Mouse (Mus musculus): ENCODE results near the gene Atcay. TPM values are rescaled to one million over a fixed set of nuclear protein-coding genes. Genes with fewer than 3 reads are reported as not detected.

Atcay gene
- polyA plus RNA-seq, 1 experiment, result not detected

DNA sequence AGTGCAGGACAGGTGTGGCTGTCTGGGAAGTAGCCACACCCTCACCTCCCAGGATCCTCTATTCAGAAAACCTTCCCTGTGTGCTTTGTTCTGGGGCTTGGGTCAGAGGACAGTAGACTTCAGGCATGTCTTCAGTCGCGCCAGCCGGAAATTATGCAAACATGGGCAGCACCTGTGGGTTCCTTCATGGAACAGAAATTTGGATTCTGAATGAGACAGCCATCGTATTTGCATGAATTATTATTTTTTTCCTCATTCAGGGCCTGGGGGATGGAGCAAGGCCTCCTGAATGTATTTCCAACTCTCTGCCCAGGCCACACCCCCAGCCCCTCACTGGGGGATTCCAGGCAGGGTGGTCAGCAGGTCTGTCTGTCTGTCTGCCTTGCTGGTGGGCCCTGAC is 30.4 kb upstream of the Atcay start:
- peaks cover 80% of the 10 kb centered on the region for H3K4me1 ChIP-seq
- H3K9me3 ChIP-seq, result peaks cover 21% of the 10 kb centered on the region
- peaks cover 34% of the 10 kb centered on the region for H3K27me3 ChIP-seq (replicated peaks)
- no peak overlapping the region for H3K4me3 ChIP-seq (replicated peaks)
- H3K36me3 ChIP-seq (replicated peaks; ENCODE audit: low read length), result peaks cover 69% of the 10 kb centered on the region
- no peak for TF ChIP-seq GATA1 (IDR thresholded peaks at IDR 0.05; ENCODE audit: borderline replicate concordance, low read length)
- TF ChIP-seq FLI1 (IDR thresholded peaks at IDR 0.05; ENCODE audit: low read length), result no peak

DNA sequence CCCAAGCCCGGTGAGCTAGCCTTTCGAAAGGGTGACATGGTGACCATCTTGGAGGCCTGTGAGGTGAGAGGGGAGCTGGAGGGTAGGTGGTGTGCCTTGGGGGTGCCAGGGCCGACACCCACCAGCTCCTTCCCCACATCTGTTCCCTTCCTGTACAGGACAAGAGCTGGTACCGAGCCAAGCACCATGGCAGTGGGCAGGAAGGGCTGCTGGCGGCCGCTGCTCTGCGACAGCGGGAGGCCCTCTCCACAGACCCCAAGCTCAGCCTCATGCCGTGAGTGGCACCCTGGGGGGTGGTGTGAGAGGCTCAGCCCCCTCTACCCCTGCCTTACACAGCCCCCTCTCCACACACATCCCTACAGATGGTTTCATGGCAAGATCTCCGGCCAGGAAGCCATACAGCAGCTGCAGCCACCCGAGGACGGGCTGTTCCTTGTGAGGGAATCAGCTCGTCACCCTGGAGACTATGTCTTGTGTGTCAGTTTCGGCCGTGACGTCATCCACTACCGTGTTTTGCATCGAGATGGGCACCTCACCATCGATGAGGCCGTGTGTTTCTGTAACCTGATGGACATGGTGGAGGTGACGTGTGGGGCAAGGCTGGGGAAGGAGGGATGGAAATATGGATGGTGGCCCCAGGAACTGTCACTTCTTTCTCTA is 28.7 kb upstream of the Atcay start:
- H3K27me3 ChIP-seq (replicated peaks), result peaks cover 34% of the 10 kb centered on the region
- H3K36me3 ChIP-seq (replicated peaks; ENCODE audit: low read length), result peaks cover 54% of the 10 kb centered on the region
- peaks cover 78% of the 10 kb centered on the region for H3K4me1 ChIP-seq
- H3K4me3 ChIP-seq (replicated peaks), result peak overlapping the region; percentile 12
- H3K9me3 ChIP-seq, result peaks cover 21% of the 10 kb centered on the region
- TF ChIP-seq FLI1 (IDR thresholded peaks at IDR 0.05; ENCODE audit: low read length) (no peak), GATA1 (IDR thresholded peaks at IDR 0.05; ENCODE audit: borderline replicate concordance, low read length) (no peak)

DNA sequence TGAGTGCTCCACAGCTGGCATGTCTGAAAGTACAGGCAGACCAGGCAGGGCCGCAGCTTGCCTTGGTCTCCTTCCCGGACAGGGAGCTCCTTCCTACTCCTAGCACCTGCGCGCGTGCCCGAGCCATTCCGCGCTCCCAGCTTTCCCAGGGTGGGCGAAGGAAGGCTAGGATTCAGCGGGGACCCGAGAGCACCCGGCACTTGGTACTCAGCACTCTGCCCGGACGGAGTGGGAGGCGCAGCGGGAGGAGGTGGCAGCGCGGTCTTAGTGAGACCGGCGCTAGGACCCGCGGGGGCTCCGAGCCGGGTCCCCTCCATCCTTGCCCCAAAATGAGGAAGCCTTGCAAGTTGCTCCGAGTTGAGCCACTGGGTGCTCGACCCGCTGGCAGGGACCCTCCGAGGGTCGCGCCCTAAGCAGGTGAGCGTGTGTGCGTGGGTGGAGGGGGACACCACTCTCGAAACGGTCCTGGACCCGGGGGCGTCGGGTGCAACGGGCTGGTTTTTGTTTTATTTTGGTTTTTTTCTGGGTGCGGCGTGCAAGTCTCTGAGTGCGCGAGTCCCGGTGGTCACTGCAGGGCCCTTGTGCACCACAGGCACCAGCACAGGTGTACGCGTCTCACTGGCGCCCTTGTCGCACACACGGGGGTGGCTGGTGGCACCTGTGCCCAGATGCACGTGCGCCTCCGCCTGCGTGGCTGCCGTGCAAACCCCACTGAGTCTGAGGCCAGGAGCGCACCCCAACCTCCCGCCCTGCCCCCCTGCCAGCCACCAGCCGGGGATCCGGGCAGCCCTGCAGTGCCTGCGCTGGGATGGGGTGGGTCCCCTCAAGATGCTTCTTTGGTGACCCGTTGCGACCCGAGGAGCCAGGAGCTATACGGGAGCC is 26.8 kb upstream of the Atcay start:
- H3K4me1 ChIP-seq, result peaks cover 78% of the 10 kb centered on the region
- H3K9me3 ChIP-seq, result peaks cover 21% of the 10 kb centered on the region
- TF ChIP-seq GATA1 (IDR thresholded peaks at IDR 0.05; ENCODE audit: borderline replicate concordance, low read length), result no peak
- TF ChIP-seq FLI1 (IDR thresholded peaks at IDR 0.05; ENCODE audit: low read length), result no peak
- H3K36me3 ChIP-seq (replicated peaks; ENCODE audit: low read length), result peaks cover 34% of the 10 kb centered on the region
- H3K27me3 ChIP-seq (replicated peaks), result peaks cover 49% of the 10 kb centered on the region
- H3K4me3 ChIP-seq (replicated peaks), result peak overlapping the region; percentile 95

DNA sequence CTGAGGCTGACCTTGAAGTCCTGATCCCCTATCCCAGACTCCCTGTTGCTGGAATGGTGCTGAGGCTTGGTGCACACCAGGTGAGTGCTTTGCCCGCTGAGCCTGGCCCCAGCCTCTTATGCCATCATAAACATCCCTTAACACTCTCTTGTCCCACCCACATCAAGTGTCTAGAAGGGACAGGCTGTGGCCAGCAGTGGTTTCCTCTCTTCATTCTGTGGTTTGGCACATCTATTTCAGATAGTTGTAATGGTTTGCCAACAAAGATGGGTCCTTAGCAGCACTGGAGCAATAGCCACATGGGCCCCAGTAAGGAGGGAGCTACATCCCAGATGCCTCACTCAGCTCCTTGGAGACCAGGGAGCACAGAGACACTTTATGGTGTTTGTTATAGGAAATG is 24.3 kb upstream of the Atcay start:
- H3K27me3 ChIP-seq (replicated peaks), result peaks cover 71% of the 10 kb centered on the region

DNA sequence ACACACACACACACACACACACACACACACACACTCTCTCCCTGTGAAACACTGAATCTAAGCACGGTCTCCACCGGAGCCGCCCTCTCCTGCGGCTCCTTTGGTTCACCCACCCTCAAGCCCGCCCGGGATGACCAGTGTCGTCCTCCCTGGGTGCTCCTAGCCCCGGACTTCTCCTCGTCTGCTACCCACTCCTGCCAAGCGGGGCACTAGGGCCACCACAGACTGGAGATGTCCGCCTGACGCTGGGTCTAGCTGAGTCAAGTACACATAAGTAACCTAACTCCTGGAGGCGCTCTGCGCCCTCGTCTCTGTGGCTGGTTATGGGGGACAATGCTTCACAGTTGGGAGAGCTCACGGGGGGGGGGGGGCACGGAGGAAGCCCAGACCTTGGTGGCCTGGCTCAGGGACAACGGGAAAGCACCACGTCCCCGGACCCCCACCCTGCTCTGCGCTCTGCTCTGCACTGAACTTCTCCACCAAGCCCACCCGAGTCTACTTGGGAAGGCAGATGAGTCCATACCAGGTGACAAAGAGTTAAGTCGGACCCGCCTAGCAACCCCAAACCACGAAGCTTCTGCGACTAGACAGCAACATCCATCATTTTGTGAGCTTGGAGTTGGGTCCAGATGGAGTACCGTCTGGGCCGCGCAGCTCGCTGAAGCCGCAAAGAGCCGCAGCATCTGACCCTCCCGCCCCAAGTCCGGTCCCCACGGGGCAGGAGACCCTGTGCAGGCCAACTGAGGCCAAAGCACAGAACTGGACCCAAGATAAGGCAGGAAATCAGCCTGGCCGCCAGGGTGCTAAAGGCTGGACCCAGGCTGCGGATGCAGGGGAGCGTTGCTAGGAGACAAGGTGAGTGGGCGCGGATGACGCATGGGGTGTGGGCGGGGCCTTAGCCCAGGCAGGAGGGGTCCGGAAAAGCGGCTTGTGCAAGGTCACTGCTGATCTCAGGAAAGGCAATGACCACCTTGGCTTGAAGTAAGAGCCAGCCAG is 22.1 kb upstream of the Atcay start, which contains the start of gene Matk:
Gene Matk (plus strand): TSS at position 512 of the 996 bp plus-strand sequence.
- H3K36me3 ChIP-seq (replicated peaks; ENCODE audit: low read length), result peaks cover 13% of the 10 kb centered on the region
- peak within 1 kb of the TSS; percentile 50 for H3K4me3 ChIP-seq (replicated peaks)
- peaks cover 73% of the 10 kb centered on the region for H3K27me3 ChIP-seq (replicated peaks)
- H3K9me3 ChIP-seq, result no peaks in the 10 kb centered on the region
- H3K4me1 ChIP-seq, result peaks cover 88% of the 10 kb centered on the region
- TF ChIP-seq GATA1 (IDR thresholded peaks at IDR 0.05; ENCODE audit: borderline replicate concordance, low read length), result no peak
- no peak for TF ChIP-seq FLI1 (IDR thresholded peaks at IDR 0.05; ENCODE audit: low read length)

More for the DNA sequence above, 24.3 kb upstream of the Atcay start:
- H3K9me3 ChIP-seq, result peaks cover 6% of the 10 kb centered on the region
- H3K4me1 ChIP-seq, result peaks cover 88% of the 10 kb centered on the region
- H3K36me3 ChIP-seq (replicated peaks; ENCODE audit: low read length), result peaks cover 18% of the 10 kb centered on the region
- peak overlapping the region; percentile 19 for H3K4me3 ChIP-seq (replicated peaks)
- no peak for TF ChIP-seq FLI1 (IDR thresholded peaks at IDR 0.05; ENCODE audit: low read length)
- no peak for TF ChIP-seq GATA1 (IDR thresholded peaks at IDR 0.05; ENCODE audit: borderline replicate concordance, low read length)

DNA sequence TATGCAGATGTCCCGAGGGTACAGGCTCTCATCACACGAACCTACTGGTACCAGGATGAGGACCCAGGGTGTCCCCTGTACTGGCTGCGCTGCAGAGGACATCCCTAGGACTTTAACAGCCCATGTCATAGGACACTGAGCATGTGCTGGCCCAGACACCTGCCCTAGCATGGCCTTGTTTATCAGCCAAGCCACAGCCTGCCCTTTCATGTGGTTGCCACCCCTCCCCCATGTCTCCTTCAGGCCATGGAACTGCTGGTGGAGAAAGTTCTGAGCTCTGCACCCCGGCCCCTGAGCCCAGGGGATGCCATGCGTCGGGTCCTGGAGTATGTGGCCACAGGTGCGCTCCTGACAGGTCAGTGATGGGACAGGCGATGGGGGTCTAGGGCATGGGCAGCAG is 18.8 kb upstream of the Atcay start:
- Histone ChIP-seq H3K4me1 (peaks cover 83% of the 10 kb centered on the region), H3K9me3 (no peaks in the 10 kb centered on the region), H3K27me3 (replicated peaks) (peaks cover 84% of the 10 kb centered on the region), H3K4me3 (replicated peaks) (no peak overlapping the region), H3K36me3 (replicated peaks; ENCODE audit: low read length) (peaks cover 16% of the 10 kb centered on the region)
- TF ChIP-seq FLI1 (IDR thresholded peaks at IDR 0.05; ENCODE audit: low read length), result no peak
- TF ChIP-seq GATA1 (IDR thresholded peaks at IDR 0.05; ENCODE audit: borderline replicate concordance, low read length), result no peak

DNA sequence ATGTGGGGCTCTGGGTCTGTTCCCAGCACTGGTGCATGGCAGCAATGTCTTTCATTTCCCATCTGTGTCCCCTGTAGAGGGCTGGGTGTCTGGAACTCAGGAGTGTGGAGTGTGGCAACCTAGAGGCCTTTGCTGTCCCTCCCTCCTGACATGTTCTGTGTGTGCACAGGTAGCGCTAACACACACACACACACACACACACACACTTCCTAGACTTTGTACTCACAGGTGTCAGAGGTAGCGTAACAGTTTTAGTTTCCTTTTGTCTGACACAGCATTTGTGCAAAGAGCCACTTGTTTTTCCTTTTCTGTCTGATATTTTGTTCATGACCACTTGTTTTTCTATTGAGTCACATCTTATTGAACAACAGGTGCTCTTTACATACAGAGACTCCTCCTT is 17.2 kb upstream of the Atcay start:
- TF ChIP-seq FLI1 (IDR thresholded peaks at IDR 0.05; ENCODE audit: low read length) (no peak), GATA1 (IDR thresholded peaks at IDR 0.05; ENCODE audit: borderline replicate concordance, low read length) (no peak)
- H3K27me3 ChIP-seq (replicated peaks), result peaks cover 89% of the 10 kb centered on the region
- peaks cover 16% of the 10 kb centered on the region for H3K36me3 ChIP-seq (replicated peaks; ENCODE audit: low read length)
- no peak overlapping the region for H3K4me3 ChIP-seq (replicated peaks)
- H3K4me1 ChIP-seq, result peaks cover 82% of the 10 kb centered on the region
- H3K9me3 ChIP-seq, result no peaks in the 10 kb centered on the region

DNA sequence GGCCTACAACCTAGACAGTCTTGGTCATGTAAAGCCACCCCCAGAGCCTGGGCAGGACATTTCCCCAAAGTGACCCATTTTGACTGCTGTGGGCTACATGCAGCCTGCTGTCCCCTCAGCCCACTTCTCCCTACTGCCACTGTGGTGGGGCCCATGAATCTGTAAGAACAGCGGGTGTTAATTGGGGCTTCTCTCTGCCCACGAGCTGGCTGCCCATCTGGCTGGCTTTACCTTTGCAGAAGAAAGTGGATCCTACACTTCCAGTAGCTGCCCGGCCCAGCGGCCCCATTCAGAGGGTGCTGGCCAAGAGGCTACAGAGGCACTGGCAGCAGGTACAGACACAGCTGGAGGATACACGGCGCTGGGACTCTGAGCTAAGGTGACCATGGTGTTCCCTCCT is 14.5 kb upstream of the Atcay start:
- Histone ChIP-seq H3K4me3 (replicated peaks) (no peak overlapping the region), H3K36me3 (replicated peaks; ENCODE audit: low read length) (peaks cover 7% of the 10 kb centered on the region), H3K27me3 (replicated peaks) (peaks cover 87% of the 10 kb centered on the region), H3K4me1 (peaks cover 63% of the 10 kb centered on the region), H3K9me3 (no peaks in the 10 kb centered on the region)
- TF ChIP-seq GATA1 (IDR thresholded peaks at IDR 0.05; ENCODE audit: borderline replicate concordance, low read length) (no peak), FLI1 (IDR thresholded peaks at IDR 0.05; ENCODE audit: low read length) (no peak)

DNA sequence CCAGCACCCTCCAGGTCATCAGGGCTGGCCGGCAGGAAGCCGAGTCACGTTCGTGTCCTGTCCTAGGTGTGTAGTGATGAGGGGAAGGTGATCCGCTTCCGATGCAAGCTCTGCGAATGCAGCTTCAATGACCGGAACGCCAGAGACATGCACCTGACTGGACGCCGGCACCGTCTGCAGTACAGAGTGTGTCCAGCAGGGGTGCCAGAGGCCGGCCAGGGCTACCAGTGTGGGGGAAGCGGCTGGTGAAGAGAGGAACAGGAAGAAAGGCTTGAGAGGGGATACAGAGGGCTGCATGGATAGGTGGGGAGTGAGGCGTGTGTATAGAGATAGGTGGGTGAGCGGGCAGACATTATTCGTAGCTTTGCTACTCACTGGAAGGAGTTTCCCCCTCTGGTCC is 14.0 kb upstream of the Atcay start:
- Histone ChIP-seq H3K4me1 (peaks cover 57% of the 10 kb centered on the region), H3K4me3 (replicated peaks) (peak overlapping the region; percentile 84), H3K9me3 (no peaks in the 10 kb centered on the region), H3K27me3 (replicated peaks) (peaks cover 87% of the 10 kb centered on the region), H3K36me3 (replicated peaks; ENCODE audit: low read length) (peaks cover 7% of the 10 kb centered on the region)
- TF ChIP-seq FLI1 (IDR thresholded peaks at IDR 0.05; ENCODE audit: low read length) (no peak), GATA1 (IDR thresholded peaks at IDR 0.05; ENCODE audit: borderline replicate concordance, low read length) (no peak)
